Mouse (Mus musculus): ENCODE data around the gene Scgb2b21. TPM values are rescaled to one million over a fixed set of nuclear protein-coding genes. Genes with fewer than 3 reads are reported as not detected.
"Not testable (repeated sequence)": the region's sequence is repeated elsewhere in the genome, so short reads cannot be mapped to it uniquely, and the experiment has no call there.

Gene Scgb2b21
- polyA plus RNA-seq (2015; fragmentation: Nextera tagmentation; extraction: Ambion mirVana), result not detected in 2 replicates

GRCm38 (mm10) chr7:33520358-33520757, at the start of gene Scgb2b21:
TSS of gene Scgb2b21 (minus strand) at chr7:33520458.
- no peak for DNase-seq (ENCODE audit: low spot score)
- Histone ChIP-seq H3K4me2 (replicated peaks; ENCODE audit: low read depth, low read length) (no peak within 1 kb of the TSS), H3K9me3 (ENCODE audit: low read length) (peaks cover 6% of the 10 kb centered on the region; the same call in 1 of the 2 replicates), H3K27me3 (replicated peaks; ENCODE audit: insufficient read depth, low read length) (no peaks in the 10 kb centered on the region), H3K36me3 (ENCODE audit: insufficient read depth, low read length) (no peaks in the 10 kb centered on the region), H3K27ac (ENCODE audit: low read length) (no peak within 1 kb of the TSS), H3K4me3 (ENCODE audit: low read depth, low read length) (no peak within 1 kb of the TSS), H3K9ac (replicated peaks; ENCODE audit: low read depth) (no peak within 1 kb of the TSS), H3K4me1 (ENCODE audit: insufficient read depth, low read depth, low read length) (no peaks in the 10 kb centered on the region)
- ATAC-seq, result no peak
- no peak for TF ChIP-seq EP300 (IDR thresholded peaks at IDR 0.05)
- no peak for TF ChIP-seq CTCF (IDR thresholded peaks at IDR 0.05)

- not testable (repeated sequence) for H3K27ac ChIP-seq (ENCODE audit: low read length); H3K27me3 ChIP-seq (replicated peaks; ENCODE audit: insufficient read depth, low read length); H3K9ac ChIP-seq (replicated peaks; ENCODE audit: low read depth); DNase-seq (ENCODE audit: low spot score); H3K36me3 ChIP-seq (ENCODE audit: insufficient read depth, low read length); H3K4me2 ChIP-seq (replicated peaks; ENCODE audit: low read depth, low read length); H3K4me3 ChIP-seq (ENCODE audit: low read depth, low read length); H3K9me3 ChIP-seq (ENCODE audit: low read length); H3K4me1 ChIP-seq (ENCODE audit: insufficient read depth, low read depth, low read length); ATAC-seq
- 91% methylated on average over 12 of the region's 12 CpGs for WGBS
These were observed 23.2 kb upstream of the Scgb2b21 start for GRCm38 (mm10) chr7:33543420-33543819.

Other genes starting within 250 kb of the Scgb2b21 start
- not detected in 2 replicates for gene Scgb2b19, start 240.1 kb downstream of the Scgb2b21 start, polyA plus RNA-seq (2015; fragmentation: Nextera tagmentation; extraction: Ambion mirVana)
- not detected in 2 replicates for gene Scgb1b19, start 233.2 kb downstream of the Scgb2b21 start, polyA plus RNA-seq (2015; fragmentation: Nextera tagmentation; extraction: Ambion mirVana)
- not detected in 2 replicates for gene Scgb2b20, start 154.1 kb downstream of the Scgb2b21 start, polyA plus RNA-seq (2015; fragmentation: Nextera tagmentation; extraction: Ambion mirVana)
- gene Scgb1b20, start 147.2 kb downstream of the Scgb2b21 start, polyA plus RNA-seq (2015; fragmentation: Nextera tagmentation; extraction: Ambion mirVana), result not detected in 2 replicates
- gene Scgb2b24, start 218.9 kb upstream of the Scgb2b21 start, polyA plus RNA-seq (2015; fragmentation: Nextera tagmentation; extraction: Ambion mirVana), result not detected in 2 replicates
- gene Scgb1b24, start 223.3 kb upstream of the Scgb2b21 start, polyA plus RNA-seq (2015; fragmentation: Nextera tagmentation; extraction: Ambion mirVana), result not detected in 2 replicates

Data from lung, postnatal 0 days (tissue).